Mouse (Mus musculus) CH12.LX (cell line): Measurements from ENCODE around the gene Zfp609. TPM values are rescaled to one million over a fixed set of nuclear protein-coding genes. Genes with fewer than 3 reads are reported as not detected.

ENCODE experiments used
- DNase-seq: peaks from one replicate; pipeline ENCODE4 v3.0.0-alpha.2; 2013; ENCODE audit errors: extremely low read depth
- H3K27ac ChIP-seq: 2 replicates; pipeline ENCODE4 v1.5.1; 2012; ENCODE audit warnings: low read depth, mild to moderate bottlenecking, control low read depth, moderate library complexity; ENCODE audit not compliant: insufficient read depth
- H3K27me3 ChIP-seq: replicated peaks from 2 replicates; pipeline ENCODE3; 2012; ENCODE audit warnings: inconsistent platforms
- H3K36me3 ChIP-seq, 2 experiments: replicated peaks in 1 of 2; 2 replicates each; pipeline versions ENCODE3 to v1.6.1; 2012; ENCODE audit warnings: inconsistent platforms in 1 of 2, low read length in 1 of 2, mild to moderate bottlenecking in 1 of 2, mixed read lengths in 1 of 2, moderate library complexity in 1 of 2; ENCODE audit not compliant: control insufficient read depth in 1 of 2, insufficient read depth in 1 of 2
- H3K4me1 ChIP-seq, 2 experiments: 2 replicates each; pipeline ENCODE4 v1.6.1; 2012; ENCODE audit warnings: inconsistent platforms in 1 of 2, moderate library complexity in 1 of 2; ENCODE audit not compliant: insufficient read depth in 2 of 2, control insufficient read depth in 1 of 2
- H3K4me2 ChIP-seq: 2 replicates; pipeline ENCODE4 v1.6.1; 2012; ENCODE audit warnings: low read depth, mild to moderate bottlenecking, control low read depth; ENCODE audit not compliant: poor library complexity, insufficient read depth, severe bottlenecking
- H3K4me3 ChIP-seq, 3 experiments: fragments of 150-350 bp in 1 of 3; sonication (generic) in 1 of 3; replicated peaks in 1 of 3; 2 replicates each; pipeline versions ENCODE3 to v1.5.1; 2011 to 2012; ENCODE audit warnings: low read depth in 2 of 3, low read length in 2 of 3, mild to moderate bottlenecking in 2 of 3, moderate library complexity in 2 of 3, control low read depth in 1 of 3, improper control_type of control experiment in 1 of 3, inconsistent platforms in 1 of 3, mixed read lengths in 1 of 3; ENCODE audit not compliant: poor library complexity in 1 of 3
- H3K79me2 ChIP-seq: replicated peaks from 2 replicates; pipeline ENCODE4 v1.6.1; 2012; ENCODE audit warnings: mild to moderate bottlenecking, moderate library complexity; ENCODE audit not compliant: control insufficient read depth, poor library complexity, insufficient read depth, severe bottlenecking; ENCODE audit errors: extremely low read depth
- H3K9ac ChIP-seq: 2 replicates; pipeline ENCODE4 v1.6.1; 2012; ENCODE audit warnings: low read depth, mild to moderate bottlenecking, control low read depth, moderate library complexity; ENCODE audit not compliant: insufficient read depth
- H3K9me3 ChIP-seq: replicated peaks from 2 replicates; pipeline ENCODE3; 2012; ENCODE audit warnings: low read length, inconsistent platforms, mixed read lengths
- CHD1 ChIP-seq: IDR thresholded peaks from 2 replicates; pipeline ENCODE4 v1.6.1; 2012; ENCODE audit warnings: low read depth, low read length, improper control_type of control experiment, inconsistent platforms
- CHD2 ChIP-seq: IDR thresholded peaks from 2 replicates; pipeline ENCODE4 v1.6.1; 2011; ENCODE audit warnings: low read length, improper control_type of control experiment
- EP300 ChIP-seq: IDR thresholded peaks from 2 replicates; pipeline ENCODE4 v1.6.1; 2011; ENCODE audit warnings: low read length, improper control_type of control experiment
- ETS1 ChIP-seq: conservative IDR thresholded peaks from 2 replicates; pipeline ENCODE4 v1.6.1; 2012; ENCODE audit warnings: low read depth, mild to moderate bottlenecking, inconsistent platforms, low read length, improper control_type of control experiment, moderate library complexity
- GABPA ChIP-seq: IDR thresholded peaks from 2 replicates; pipeline ENCODE4 v1.6.1; 2012; ENCODE audit warnings: low read depth, low read length, improper control_type of control experiment, inconsistent platforms; ENCODE audit not compliant: insufficient replicate concordance
- HCFC1 ChIP-seq: IDR thresholded peaks from 2 replicates; pipeline ENCODE4 v1.6.1; 2012; ENCODE audit warnings: low read depth, mild to moderate bottlenecking, inconsistent platforms, low read length, improper control_type of control experiment
- IRF4 ChIP-seq: IDR thresholded peaks from 2 replicates; pipeline ENCODE4 v1.6.1; 2014; ENCODE audit warnings: low read depth, mild to moderate bottlenecking, inconsistent platforms, low read length, improper control_type of control experiment
- MAZ ChIP-seq: IDR thresholded peaks from 2 replicates; pipeline ENCODE4 v1.6.1; 2012; ENCODE audit warnings: low read depth, mild to moderate bottlenecking, inconsistent platforms, low read length, improper control_type of control experiment, moderate library complexity
- MXI1 ChIP-seq: IDR thresholded peaks from 2 replicates; pipeline ENCODE4 v1.6.1; 2011; ENCODE audit warnings: mild to moderate bottlenecking, low read depth, low read length, improper control_type of control experiment
- NELFE ChIP-seq: IDR thresholded peaks from 2 replicates; pipeline ENCODE4 v1.6.1; 2011; ENCODE audit warnings: low read depth, low read length, improper control_type of control experiment
- NRF1 ChIP-seq: IDR thresholded peaks from 2 replicates; pipeline ENCODE4 v1.6.1; 2014; ENCODE audit warnings: low read depth, mild to moderate bottlenecking, inconsistent platforms, low read length, improper control_type of control experiment, moderate library complexity
- POLR2A ChIP-seq: IDR thresholded peaks from 2 replicates; pipeline ENCODE4 v1.6.1; 2011; ENCODE audit warnings: low read depth, mild to moderate bottlenecking, improper control_type of control experiment, low read length
- SIN3A ChIP-seq: IDR thresholded peaks from 2 replicates; pipeline ENCODE4 v1.6.1; 2012; ENCODE audit warnings: low read length, improper control_type of control experiment, inconsistent platforms
- TBP ChIP-seq: conservative IDR thresholded peaks from 2 replicates; pipeline ENCODE4 v1.6.1; 2011; ENCODE audit warnings: low read depth, low read length, improper control_type of control experiment
- TCF12 ChIP-seq: IDR thresholded peaks from 2 replicates; pipeline ENCODE4 v1.6.1; 2014; ENCODE audit warnings: low read depth, mild to moderate bottlenecking, inconsistent platforms, low read length, improper control_type of control experiment
- USF2 ChIP-seq: conservative IDR thresholded peaks from 2 replicates; pipeline ENCODE4 v1.6.1; 2011; ENCODE audit warnings: low read depth, low read length, improper control_type of control experiment
- ZKSCAN1 ChIP-seq: IDR thresholded peaks from 2 replicates; pipeline ENCODE4 v1.6.1; 2012; ENCODE audit warnings: low read depth, inconsistent platforms, low read length, improper control_type of control experiment, borderline replicate concordance
- ZMIZ1 ChIP-seq: IDR thresholded peaks from 2 replicates; pipeline ENCODE4 v1.6.1; 2012; ENCODE audit warnings: low read depth, mild to moderate bottlenecking, inconsistent platforms, low read length, improper control_type of control experiment
- ZNF384 ChIP-seq: IDR thresholded peaks from 2 replicates; pipeline ENCODE4 v1.6.1; 2012; ENCODE audit warnings: low read depth, low read length, improper control_type of control experiment, inconsistent platforms
- dilution Hi-C: fragments of 300-500 bp; cut with MboI; formaldehyde crosslinking; loops from 2 replicates; pipeline ENCODE4 v1.14.3; 2020; ENCODE audit warnings: low sequenced_read_pairs; ENCODE audit not compliant: extremely low pct_unique_long_range_greater_than_20kb, extremely low pct_ligation_motif_present
- in situ Hi-C: fragments of 300-500 bp; cut with MboI; formaldehyde crosslinking; loops from 3 replicates; pipeline ENCODE4 v1.14.3; 2019; ENCODE audit warnings: low sequenced_read_pairs, low pct_ligation_motif_present, low pct_unique_long_range_greater_than_20kb, mixed read lengths
- polyA plus RNA-seq: library from polyadenylated mRNA; unstranded; fragments of >175 nt; gene quantifications from 2 replicates; pipeline ENCODE4 v1.2.1, GENCODE M21; 2012; ENCODE audit warnings: low read depth; ENCODE audit not compliant: insufficient read length
- total RNA-seq, 2 experiments: library from RNA; depleted of rRNA; stranded (reverse); fragments of 300-350 nt in 1 of 2; fragments of >200 nt in 1 of 2; gene quantifications; 2 replicates each; pipeline ENCODE4 v1.2.3; 2012 to 2014

The Zfp609 gene
- total and polyA plus RNA-seq, 3 experiments, result 1.2 to 15.4 (median 3.2) TPM

DNA sequence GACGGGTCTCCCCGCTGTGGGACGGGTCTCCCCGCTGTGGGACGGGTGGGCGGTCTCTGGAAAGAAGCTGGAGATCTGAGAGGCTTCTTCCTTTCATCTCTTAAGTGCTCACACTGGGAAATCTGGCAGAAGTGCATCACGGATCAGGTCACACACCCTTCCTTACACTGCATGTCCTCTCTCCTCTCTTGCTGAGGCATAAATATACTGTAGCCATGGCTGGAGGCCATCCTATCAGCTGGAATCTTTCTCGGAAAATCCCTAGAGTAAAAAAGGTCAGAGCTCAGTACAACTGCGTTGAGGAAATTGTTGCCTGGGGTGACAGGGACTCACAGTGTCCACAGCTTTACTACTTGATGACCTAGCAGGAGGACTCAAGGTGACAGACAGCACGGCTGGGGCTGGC is 106.2 kb downstream of the Zfp609 start:
- Histone ChIP-seq H3K79me2 (0 out of 2 replicates have a peak, but pooled peaks cover 2% of the 10 kb centered on the region), H3K4me2 (no peak overlapping the region), H3K27ac (no peak overlapping the region), H3K4me1 (peaks cover 0 to 16% of the 10 kb centered on the region in 2 experiments; a peak in 2 of 4 replicates), H3K36me3 (peaks cover 0 to 19% of the 10 kb centered on the region in 2 experiments), H3K27me3 (no peaks in the 10 kb centered on the region), H3K9me3 (no peaks in the 10 kb centered on the region), H3K9ac (no peak overlapping the region), H3K4me3 (no peak overlapping the region)
- dilution Hi-C loops, result no loop called here
- TF ChIP-seq IRF4, result no peak
- TF ChIP-seq ZMIZ1, result no peak
- TF ChIP-seq ZNF384, result no peak
- TF ChIP-seq NRF1, result no peak
- no peak for TF ChIP-seq ETS1
- TF ChIP-seq POLR2A, result no peak
- no peak for TF ChIP-seq CHD2
- TF ChIP-seq USF2, result no peak
- TF ChIP-seq NELFE, result no peak
- no peak for DNase-seq
- in situ Hi-C loops, result no loop called here

DNA sequence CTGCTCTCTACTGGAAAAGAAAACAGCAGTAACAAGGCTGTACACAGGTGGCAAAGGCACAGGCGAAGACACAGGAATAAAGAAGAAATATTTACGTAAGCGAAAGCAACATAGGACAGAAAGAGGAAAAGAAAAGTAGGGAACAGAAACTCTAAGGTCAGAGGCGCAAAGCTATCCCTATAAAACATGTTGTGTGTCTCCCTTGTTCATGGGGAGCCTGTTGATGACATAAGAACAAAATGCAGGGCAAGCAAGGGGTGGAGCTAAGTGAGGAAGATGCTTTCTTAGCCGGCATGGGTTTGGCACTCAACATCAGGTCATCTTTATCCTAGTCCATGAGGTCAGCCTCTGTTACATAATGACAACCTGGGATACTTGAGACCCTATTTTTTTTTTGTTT is 109.2 kb downstream of the Zfp609 start:
- Histone ChIP-seq H3K27me3 (no peaks in the 10 kb centered on the region), H3K4me1 (peaks cover 0 to 8% of the 10 kb centered on the region in 2 experiments; a peak in 2 of 4 replicates), H3K36me3 (peaks cover 0 to 22% of the 10 kb centered on the region in 2 experiments), H3K9me3 (no peaks in the 10 kb centered on the region), H3K9ac (no peak overlapping the region)
- in situ Hi-C loops, result no loop called here
- TF ChIP-seq GABPA, result no peak
- TF ChIP-seq, all 38 proteins: peak for 0
- no peak for DNase-seq
- Histone ChIP-seq H3K4me3 (no peak overlapping the region), H3K79me2 (no peaks in the 10 kb centered on the region), H3K27ac (no peak overlapping the region), H3K4me2 (no peak overlapping the region)
- dilution Hi-C loops, result no loop called here

DNA sequence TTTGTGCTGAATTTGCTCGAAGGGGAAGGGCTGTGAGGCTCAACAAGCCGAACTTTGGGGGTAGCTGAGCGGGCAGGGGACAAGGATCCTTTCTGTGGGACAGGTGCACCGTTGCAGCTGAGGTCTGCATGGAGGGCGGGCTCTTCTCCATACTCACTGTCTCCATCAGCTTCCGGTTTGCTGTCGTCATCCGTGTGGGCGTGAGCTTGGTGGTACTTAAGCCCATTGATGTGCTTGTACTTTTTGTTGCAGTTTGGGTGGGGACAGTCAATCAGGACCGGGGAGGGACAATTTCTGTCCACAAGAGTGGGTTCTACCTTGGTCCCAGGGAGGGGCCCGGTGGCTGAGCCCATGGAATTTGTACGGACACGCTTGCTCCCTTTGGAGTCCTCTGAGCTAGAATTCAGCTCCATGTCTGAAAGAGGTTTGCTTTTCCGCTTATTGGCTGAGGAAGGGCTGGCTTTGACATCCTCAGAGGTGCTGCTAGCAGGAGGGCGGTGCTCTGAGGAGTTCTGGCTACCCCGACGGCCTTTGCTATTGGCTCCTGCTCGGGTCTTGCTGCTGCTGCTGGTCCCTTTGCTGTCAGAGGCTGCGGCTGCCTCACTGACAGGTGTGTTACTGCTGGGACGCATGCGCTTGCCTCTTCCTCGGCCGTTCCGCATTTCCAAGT is 123.3 kb downstream of the Zfp609 start:
- dilution Hi-C loops, result no loop called here
- H3K9me3 ChIP-seq, result no peaks in the 10 kb centered on the region

More for the DNA sequence above, 123.3 kb downstream of the Zfp609 start:
- Histone ChIP-seq H3K4me3 (no peak overlapping the region), H3K9ac (no peak overlapping the region), H3K4me2 (no peak overlapping the region), H3K4me1 (peaks cover 0 to 23% of the 10 kb centered on the region in 2 experiments; a peak in 2 of 4 replicates), H3K27me3 (no peaks in the 10 kb centered on the region), H3K79me2 (no peaks in the 10 kb centered on the region), H3K36me3 (peaks cover 34 to 71% of the 10 kb centered on the region in 2 experiments), H3K27ac (no peak overlapping the region)
- DNase-seq, result no peak
- in situ Hi-C loops, result no loop called here
- no peak for TF ChIP-seq HCFC1
- no peak for TF ChIP-seq SIN3A
- no peak for TF ChIP-seq TCF12
- TF ChIP-seq MXI1, result no peak
- TF ChIP-seq MAZ, result no peak
- TF ChIP-seq ETS1, result no peak
- TF ChIP-seq TBP, result no peak
- TF ChIP-seq NRF1, result no peak
- TF ChIP-seq EP300, result no peak
- TF ChIP-seq ZKSCAN1, result no peak
- no peak for TF ChIP-seq CHD1
